ENCODE assay signal across 34 mouse cellular contexts in genomic region chr11:119148829-119149228, GRCm38 (mm10).
"Had no signal": no experiment of that assay in that cellular context is flagged by ENCODE, and none has a peak within 500 bp of the region (broad histone marks: within the 10 kb centered on the region; RNA-seq: fewer than 3 reads in every experiment).

No protein-coding gene starts in this region.

- H3K4me2 ChIP-seq: heart, embryonic 11.5 days; heart, embryonic 12.5 days; heart, embryonic 13.5 days; heart, embryonic 15.5 days; hindbrain, embryonic 12.5 days; hindbrain, embryonic 14.5 days; hindbrain, embryonic 15.5 days; intestine, embryonic 15.5 days; kidney, embryonic 15.5 days had no signal

- H3K9ac ChIP-seq: heart, embryonic 12.5 days; heart, embryonic 13.5 days; heart, embryonic 15.5 days; hindbrain, embryonic 12.5 days; hindbrain, embryonic 14.5 days; hindbrain, embryonic 15.5 days; intestine, embryonic 15.5 days; kidney, embryonic 15.5 days had no signal

- H3K9me3 ChIP-seq: heart, embryonic 10.5 days; heart, embryonic 12.5 days; heart, embryonic 13.5 days; heart, embryonic 15.5 days; hindbrain, embryonic 10.5 days; hindbrain, embryonic 12.5 days; hindbrain, embryonic 15.5 days; intestine, embryonic 15.5 days; kidney, embryonic 15.5 days had no signal

- ATAC-seq: hindbrain, postnatal 0 days; inflammation-experienced regulatory T-cells, adult 6 months; intestine, embryonic 15.5 days; intestine, embryonic 16.5 days; intestine, postnatal 0 days had no signal

- H3K27ac ChIP-seq: heart, embryonic 10.5 days; heart, embryonic 13.5 days; heart, embryonic 15.5 days; hindbrain, embryonic 10.5 days; hindbrain, embryonic 12.5 days; hindbrain, embryonic 14.5 days; hindbrain, embryonic 15.5 days; hindbrain, postnatal 0 days; intestine, embryonic 15.5 days; kidney, embryonic 15.5 days; kidney, postnatal 0 days; layer of hippocampus, adult 2 months; left cerebral cortex, adult 2 months had no signal

- DNase-seq: heart, postnatal 10 days; heart, postnatal 14 days; heart, postnatal 36 days; heart, postnatal 4 days; kidney, adult 11 months; kidney, adult 18-20 months; kidney, adult 2 months; kidney, adult 8-10 months; kidney, adult 9 months; kidney, postnatal 10 days; kidney, postnatal 14 days; kidney, postnatal 25 days; kidney, postnatal 36 days; kidney, postnatal 4 days; layer of hippocampus, adult 9-11 months; layer of hippocampus, postnatal 36 days had no signal

- H3K27me3 ChIP-seq: heart, embryonic 12.5 days; heart, embryonic 13.5 days; heart, embryonic 15.5 days; hindbrain, embryonic 15.5 days; intestine, embryonic 15.5 days; kidney, embryonic 15.5 days had no signal

- H3K4me3 ChIP-seq: heart, embryonic 10.5 days; heart, embryonic 12.5 days; heart, embryonic 13.5 days; heart, embryonic 15.5 days; hindbrain, embryonic 10.5 days; hindbrain, embryonic 12.5 days; hindbrain, embryonic 15.5 days; intestine, embryonic 15.5 days; kidney, embryonic 15.5 days; layer of hippocampus, adult 2 months; left cerebral cortex, adult 2 months had no signal
